9 mouse cellular contexts compared by ENCODE assay signal in genomic region chr7:131554341-131555180, GRCm38 (mm10). TPM values are rescaled to one million over a fixed set of nuclear protein-coding genes. Genes with fewer than 3 reads are reported as not detected.
DNase-seq lines count a peak whose midpoint lies in the region; ATAC-seq and TF ChIP-seq lines count a peak whose summit lies in the region.
"Had no signal": no experiment of that assay in that cellular context is flagged by ENCODE, and none has a peak within 500 bp of the region (broad histone marks: within the 10 kb centered on the region; RNA-seq: fewer than 3 reads in every experiment).

No protein-coding gene starts in this region.

- ATAC-seq in common myeloid progenitor, adult 5-6 weeks (replicated peaks; ENCODE audit: low read depth, poor library complexity, severe bottlenecking) = 0 out of 2 replicates have a peak, but pooled peaks have one; percentile 1
- peak; percentile 43; the same call in 1 of the 2 replicates for ATAC-seq in hindbrain, postnatal 0 days
- peak; percentile 40; the same call in 1 of the 2 replicates for ATAC-seq in midbrain, embryonic 16.5 days

- no peak for TF ChIP-seq CTCF in lung, adult 2 months (IDR thresholded peaks at IDR 0.05; ENCODE audit: insufficient read depth, low read length)
- no peak for TF ChIP-seq CTCF in hindbrain, postnatal 0 days (IDR thresholded peaks at IDR 0.05; ENCODE audit: low read depth)

- no peaks in the 10 kb centered on the region for H3K36me3 ChIP-seq in hindbrain, postnatal 0 days (ENCODE audit: insufficient read depth, low read length)
- no peaks in the 10 kb centered on the region for H3K36me3 ChIP-seq in midbrain, embryonic 16.5 days (ENCODE audit: control insufficient read depth, insufficient read depth, low read length)

- WGBS in lung, adult 2 months = 3% methylated on average over 45 of the region's 45 CpGs
- 1% methylated on average over 44 of the region's 45 CpGs for WGBS in hindbrain, postnatal 0 days
- WGBS in midbrain, embryonic 16.5 days = under 1% methylated on average over 45 of the region's 45 CpGs

- H3K9ac ChIP-seq in hindbrain, postnatal 0 days (replicated peaks; ENCODE audit: low read length) = no peak overlapping the region
- H3K9ac ChIP-seq in midbrain, embryonic 16.5 days (ENCODE audit: low read depth, low read length) = no peak overlapping the region

- no peak for DNase-seq in lung, adult 2 months
- no peak for DNase-seq in lung, postnatal 25 days (ENCODE audit: low spot score)
- DNase-seq in hindbrain, postnatal 0 days (ENCODE audit: low spot score) = no peak
- DNase-seq in adrenal gland, postnatal 14 days = no peak
- DNase-seq in layer of hippocampus, postnatal 10 days (ENCODE audit: low spot score in 2 of 2) = no peak
- DNase-seq in cerebellum, adult 18-20 months = no peak

- no peaks in the 10 kb centered on the region for H3K9me3 ChIP-seq in hindbrain, postnatal 0 days (ENCODE audit: low read length)
- no peaks in the 10 kb centered on the region for H3K9me3 ChIP-seq in midbrain, embryonic 16.5 days (replicated peaks; ENCODE audit: control insufficient read depth, low read length, poor library complexity, severe bottlenecking)

- peaks cover 80% of the 10 kb centered on the region for H3K27me3 ChIP-seq in hindbrain, postnatal 0 days (ENCODE audit: insufficient read depth, low read length)
- H3K27me3 ChIP-seq in midbrain, embryonic 16.5 days (ENCODE audit: control insufficient read depth, insufficient read depth, low read depth, low read length) = peaks cover 56% of the 10 kb centered on the region

- TF ChIP-seq POLR2A in lung, adult 2 months (IDR thresholded peaks at IDR 0.05; ENCODE audit: borderline replicate concordance, extremely low read depth, low read depth, low read length) = no peak

- no peak overlapping the region for H3K27ac ChIP-seq in hindbrain, postnatal 0 days
- H3K27ac ChIP-seq in midbrain, embryonic 16.5 days (ENCODE audit: low read length) = no peak overlapping the region

- peak overlapping the region; percentile 40 for H3K4me2 ChIP-seq in hindbrain, postnatal 0 days (ENCODE audit: low read depth, low read length)
- H3K4me2 ChIP-seq in midbrain, embryonic 16.5 days (ENCODE audit: low read length) = peak overlapping the region; percentile 28; the same call in 1 of the 2 replicates

- H3K4me1 ChIP-seq in lung, adult 2 months (ENCODE audit: control insufficient read depth, insufficient read depth, low read length) = peaks cover 12% of the 10 kb centered on the region
- H3K4me1 ChIP-seq in hindbrain, postnatal 0 days (ENCODE audit: insufficient read depth, low read length) = no peaks in the 10 kb centered on the region
- H3K4me1 ChIP-seq in midbrain, embryonic 16.5 days (ENCODE audit: control insufficient read depth, insufficient read depth, low read length) = peaks cover 9% of the 10 kb centered on the region

- H3K4me3 ChIP-seq in lung, adult 2 months (replicated peaks; ENCODE audit: extremely low read depth, low read depth, low read length) = peak overlapping the region; percentile 1
- peak overlapping the region; percentile 27 for H3K4me3 ChIP-seq in hindbrain, postnatal 0 days (ENCODE audit: low read length)
- H3K4me3 ChIP-seq in midbrain, embryonic 16.5 days (ENCODE audit: low read depth, low read length) = peak overlapping the region; percentile 21

RNA-seq across cellular contexts. Expression of gene Bub3, which starts 5.5 kb away (rescaled TPM):
- polyA plus RNA-seq in lung, adult 2 months (2012; rRNA removed) = 52.4 and 71.6 TPM in 2 replicates
- total RNA-seq in common myeloid progenitor, adult 5-6 weeks (2017) = 79.4 and 86.7 TPM in 2 replicates
- 95.2 and 97.8 TPM in 2 replicates for total RNA-seq in hindbrain, postnatal 0 days (2014; rRNA removed)
- polyA plus RNA-seq in hindbrain, postnatal 0 days (2015; fragmentation: Nextera tagmentation; extraction: Ambion mirVana) = 127 and 132 TPM in 2 replicates
- polyA plus RNA-seq in midbrain, embryonic 16.5 days (2015; fragmentation: Nextera tagmentation; extraction: Ambion mirVana) = 146 and 160 TPM in 2 replicates
- 71.9 and 81.9 TPM in 2 replicates for total RNA-seq in adrenal gland, postnatal 14 days (2021)
- 10 to 100 TPM; 56.4 to 57.0 TPM for total RNA-seq in layer of hippocampus, postnatal 10 days (2021)

RNA-seq across cellular contexts. Expression of gene Hmx2, which starts 6.0 kb away (rescaled TPM):
- polyA plus RNA-seq in lung, adult 2 months (2012; rRNA removed) = not detected in 2 replicates
- not detected in 2 replicates for total RNA-seq in common myeloid progenitor, adult 5-6 weeks (2017)
- 0.36 and 0.99 TPM in 2 replicates for total RNA-seq in hindbrain, postnatal 0 days (2014; rRNA removed)
- polyA plus RNA-seq in hindbrain, postnatal 0 days (2015; fragmentation: Nextera tagmentation; extraction: Ambion mirVana) = 0.56 and 0.91 TPM in 2 replicates
- 0.57 and 1.7 TPM in 2 replicates for polyA plus RNA-seq in midbrain, embryonic 16.5 days (2015; fragmentation: Nextera tagmentation; extraction: Ambion mirVana)
- total RNA-seq in adrenal gland, postnatal 14 days (2021) = not detected in 2 replicates
- not detected for total RNA-seq in layer of hippocampus, postnatal 10 days (2021)
- polyA plus RNA-seq: cortical plate, adult 2 months had no signal

RNA-seq across cellular contexts. Expression of gene Hmx3, which starts 11.9 kb away (rescaled TPM):
- polyA plus RNA-seq in lung, adult 2 months (2012; rRNA removed) = not detected in 2 replicates
- not detected in 2 replicates for total RNA-seq in common myeloid progenitor, adult 5-6 weeks (2017)
- total RNA-seq in hindbrain, postnatal 0 days (2014; rRNA removed) = 2.0 and 3.2 TPM in 2 replicates
- polyA plus RNA-seq in hindbrain, postnatal 0 days (2015; fragmentation: Nextera tagmentation; extraction: Ambion mirVana) = 1.2 and 1.5 TPM in 2 replicates
- 0.20 and 0.85 TPM in 2 replicates for polyA plus RNA-seq in midbrain, embryonic 16.5 days (2015; fragmentation: Nextera tagmentation; extraction: Ambion mirVana)
- not detected in 2 replicates for total RNA-seq in adrenal gland, postnatal 14 days (2021)
- not detected for total RNA-seq in layer of hippocampus, postnatal 10 days (2021)
- polyA plus RNA-seq: cortical plate, adult 2 months had no signal
